Mouse (Mus musculus): ENCODE measurements around the gene Rapgef2. TPM values are rescaled to one million over a fixed set of nuclear protein-coding genes. Genes with fewer than 3 reads are reported as not detected.

The Rapgef2 gene
- polyA plus RNA-seq, 1 experiment from 2014 or later: 4.4 TPM

DNA sequence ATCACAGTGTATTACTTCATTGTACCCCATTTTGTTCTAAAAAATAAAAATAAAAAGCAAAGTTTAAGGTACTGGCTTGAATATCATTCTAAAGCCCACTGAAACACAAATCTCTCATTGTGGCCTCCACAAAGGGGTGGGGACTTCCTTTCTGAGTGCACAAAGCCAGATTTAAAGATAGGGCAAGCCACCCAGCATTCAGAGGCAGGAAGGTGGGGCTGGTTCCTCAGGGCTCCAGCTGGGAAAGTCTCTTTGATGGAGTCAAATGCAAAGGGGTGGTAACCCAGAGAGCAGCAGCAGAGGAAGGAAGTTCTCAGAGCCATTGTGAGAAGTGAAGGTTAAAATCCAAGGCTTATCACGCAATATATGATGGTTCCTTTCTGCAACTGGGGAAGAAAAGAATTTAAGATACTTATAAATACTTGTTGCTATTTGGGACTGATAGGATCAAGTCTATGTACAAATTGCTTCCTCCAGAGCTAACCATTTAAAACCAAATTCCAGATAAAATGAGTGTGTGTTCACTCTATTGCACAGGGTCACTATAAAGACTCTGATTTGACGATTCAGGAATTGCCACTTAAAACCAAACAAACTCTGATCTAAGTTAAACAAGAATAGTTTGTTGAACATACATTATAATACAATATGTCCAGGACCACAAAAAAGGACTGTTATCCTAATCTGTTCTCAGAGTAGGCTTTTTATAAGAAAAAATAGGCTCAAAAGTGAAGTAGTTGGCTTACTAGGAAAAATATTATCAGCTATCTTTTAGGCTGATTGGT is 246.5 kb downstream of the Rapgef2 start:
- H3K36me3 ChIP-seq (ENCODE audit: control insufficient read depth, insufficient read depth, low read length): no peaks in the 10 kb centered on the region
- H3K4me3 ChIP-seq (replicated peaks; ENCODE audit: low read length): no peak overlapping the region
- no peaks in the 10 kb centered on the region for H3K27me3 ChIP-seq (ENCODE audit: control insufficient read depth, insufficient read depth, low read length)
- H3K4me1 ChIP-seq (ENCODE audit: control insufficient read depth, insufficient read depth, low read length): no peaks in the 10 kb centered on the region
- H3K27ac ChIP-seq (ENCODE audit: low read length): no peak overlapping the region
- ATAC-seq (ENCODE audit: insufficient read depth, low FRiP score): peak; percentile 40; the same call in 1 of the 2 replicates
- no peak overlapping the region for H3K9ac ChIP-seq (ENCODE audit: low read length)
- WGBS: 37% methylated on average over 2 of the region's 2 CpGs
- no peak overlapping the region for H3K4me2 ChIP-seq (ENCODE audit: low read depth, low read length)
- no peaks in the 10 kb centered on the region for H3K9me3 ChIP-seq (replicated peaks; ENCODE audit: control insufficient read depth, low read length)

DNA sequence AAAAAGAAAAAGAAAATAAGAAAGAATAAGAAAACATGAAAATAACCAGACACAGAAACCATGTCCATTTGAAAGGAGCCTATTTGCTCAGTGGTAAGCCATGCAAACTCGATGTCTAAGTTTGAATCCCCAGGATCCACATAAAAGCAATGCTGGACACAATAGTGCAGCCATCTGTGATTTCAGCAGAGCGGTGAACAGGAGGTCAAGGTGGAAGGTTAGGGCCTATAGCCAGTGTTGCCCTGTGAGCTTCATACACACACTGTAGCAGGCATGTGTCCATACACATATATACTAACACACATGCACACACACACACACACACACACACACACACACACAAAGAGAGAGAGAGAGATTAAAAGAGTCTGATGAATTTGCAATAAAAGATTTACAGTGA is 247.3 kb downstream of the Rapgef2 start:
- H3K4me3 ChIP-seq (replicated peaks; ENCODE audit: low read length): no peak overlapping the region
- no peak for ATAC-seq (ENCODE audit: insufficient read depth, low FRiP score)
- no peak overlapping the region for H3K27ac ChIP-seq (ENCODE audit: low read length)
- no peaks in the 10 kb centered on the region for H3K4me1 ChIP-seq (ENCODE audit: control insufficient read depth, insufficient read depth, low read length)
- no peaks in the 10 kb centered on the region for H3K36me3 ChIP-seq (ENCODE audit: control insufficient read depth, insufficient read depth, low read length)
- WGBS: 85% methylated on average over 2 of the region's 2 CpGs
- no peak overlapping the region for H3K9ac ChIP-seq (ENCODE audit: low read length)
- H3K4me2 ChIP-seq (ENCODE audit: low read depth, low read length): no peak overlapping the region
- H3K27me3 ChIP-seq (ENCODE audit: control insufficient read depth, insufficient read depth, low read length): no peaks in the 10 kb centered on the region
- H3K9me3 ChIP-seq (replicated peaks; ENCODE audit: control insufficient read depth, low read length): no peaks in the 10 kb centered on the region

DNA sequence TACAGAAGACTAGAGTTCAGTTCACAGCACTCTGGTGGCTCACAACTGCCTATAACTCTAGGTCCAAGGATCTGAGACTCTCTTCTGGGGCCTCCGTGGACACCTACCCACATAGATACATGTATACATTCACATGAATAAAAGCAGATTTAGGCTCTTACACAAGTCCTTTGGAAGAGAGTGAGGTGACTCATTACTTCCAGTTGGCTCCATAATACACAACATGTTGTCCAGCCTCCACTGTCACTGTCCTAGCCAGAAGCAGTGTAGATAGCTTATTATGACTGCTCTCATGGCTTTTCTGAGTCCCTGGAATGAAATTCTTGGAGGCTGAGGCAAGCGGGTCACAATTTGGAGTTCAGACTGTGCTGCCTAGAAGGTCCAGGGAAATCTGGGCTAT is 251.9 kb downstream of the Rapgef2 start:
- H3K4me3 ChIP-seq (replicated peaks; ENCODE audit: low read length): no peak overlapping the region
- no peaks in the 10 kb centered on the region for H3K4me1 ChIP-seq (ENCODE audit: control insufficient read depth, insufficient read depth, low read length)
- H3K9me3 ChIP-seq (replicated peaks; ENCODE audit: control insufficient read depth, low read length): no peaks in the 10 kb centered on the region
- no peak overlapping the region for H3K4me2 ChIP-seq (ENCODE audit: low read depth, low read length)
- no peak for ATAC-seq (ENCODE audit: insufficient read depth, low FRiP score)
- WGBS: 89% methylated on average over 2 of the region's 2 CpGs
- no peak overlapping the region for H3K27ac ChIP-seq (ENCODE audit: low read length)
- H3K9ac ChIP-seq (ENCODE audit: low read length): no peak overlapping the region
- H3K36me3 ChIP-seq (ENCODE audit: control insufficient read depth, insufficient read depth, low read length): no peaks in the 10 kb centered on the region
- H3K27me3 ChIP-seq (ENCODE audit: control insufficient read depth, insufficient read depth, low read length): no peaks in the 10 kb centered on the region

- Histone ChIP-seq H3K36me3 (ENCODE audit: control insufficient read depth, insufficient read depth, low read length) (no peaks in the 10 kb centered on the region), H3K9me3 (replicated peaks; ENCODE audit: control insufficient read depth, low read length) (no peaks in the 10 kb centered on the region), H3K27me3 (ENCODE audit: control insufficient read depth, insufficient read depth, low read length) (no peaks in the 10 kb centered on the region), H3K4me3 (replicated peaks; ENCODE audit: low read length) (no peak overlapping the region), H3K9ac (ENCODE audit: low read length) (no peak overlapping the region), H3K4me2 (ENCODE audit: low read depth, low read length) (no peak overlapping the region), H3K4me1 (ENCODE audit: control insufficient read depth, insufficient read depth, low read length) (no peaks in the 10 kb centered on the region), H3K27ac (ENCODE audit: low read length) (no peak overlapping the region)
- no peak for ATAC-seq (ENCODE audit: insufficient read depth, low FRiP score)
- 71% methylated on average over 4 of the region's 4 CpGs for WGBS
Observed at GRCm38 (mm10) chr3:79030855-79031254, 255.5 kb downstream of the Rapgef2 start.

DNA sequence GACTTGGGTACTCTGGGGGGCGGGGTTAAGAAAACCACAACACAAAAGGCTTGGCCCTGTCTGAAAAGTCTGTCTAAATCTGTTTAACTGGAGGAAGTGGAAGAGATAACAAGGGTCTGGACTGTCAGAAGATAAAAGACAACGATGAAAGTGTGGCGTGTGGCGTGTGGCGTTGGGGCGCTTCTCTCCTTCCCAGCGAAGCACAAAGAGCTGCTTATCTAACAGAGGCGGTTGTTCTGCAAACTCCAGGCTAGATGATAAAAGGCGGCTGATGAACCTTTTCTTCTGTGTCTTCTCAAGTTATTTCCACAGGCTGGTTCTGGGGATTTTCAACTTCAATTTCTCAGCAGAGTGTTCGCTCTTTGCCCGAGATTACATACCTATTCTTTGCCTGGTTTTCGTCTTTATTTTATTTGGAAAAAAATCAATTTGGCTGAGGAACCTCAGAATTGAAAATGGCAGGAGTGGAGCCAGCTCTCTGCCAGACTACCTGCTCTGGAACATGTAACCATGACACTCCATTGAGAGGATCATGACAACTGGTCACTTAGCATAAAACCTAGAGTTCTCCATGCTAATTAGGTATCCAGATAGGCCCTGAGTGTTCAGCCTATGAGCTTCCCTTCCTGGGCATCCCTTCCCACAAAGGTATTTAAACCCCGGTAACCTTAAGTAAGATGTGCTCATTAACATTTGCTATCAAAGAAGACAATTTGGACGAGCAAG is 258.0 kb downstream of the Rapgef2 start:
- H3K4me3 ChIP-seq (replicated peaks; ENCODE audit: low read length): no peak overlapping the region
- no peaks in the 10 kb centered on the region for H3K36me3 ChIP-seq (ENCODE audit: control insufficient read depth, insufficient read depth, low read length)
- H3K27me3 ChIP-seq (ENCODE audit: control insufficient read depth, insufficient read depth, low read length): no peaks in the 10 kb centered on the region
- 46% methylated on average over 14 of the region's 14 CpGs for WGBS
- no peaks in the 10 kb centered on the region for H3K9me3 ChIP-seq (replicated peaks; ENCODE audit: control insufficient read depth, low read length)
- no peak overlapping the region for H3K4me2 ChIP-seq (ENCODE audit: low read depth, low read length)
- no peak for ATAC-seq (ENCODE audit: insufficient read depth, low FRiP score)
- no peak overlapping the region for H3K9ac ChIP-seq (ENCODE audit: low read length)
- H3K27ac ChIP-seq (ENCODE audit: low read length): no peak overlapping the region
- H3K4me1 ChIP-seq (ENCODE audit: control insufficient read depth, insufficient read depth, low read length): no peaks in the 10 kb centered on the region

GRCm38 (mm10) chr3:79025983-79026382 is 260.3 kb downstream of the Rapgef2 start:
- H3K27me3 ChIP-seq (ENCODE audit: control insufficient read depth, insufficient read depth, low read length): no peaks in the 10 kb centered on the region
- no peaks in the 10 kb centered on the region for H3K36me3 ChIP-seq (ENCODE audit: control insufficient read depth, insufficient read depth, low read length)
- H3K4me3 ChIP-seq (replicated peaks; ENCODE audit: low read length): no peak overlapping the region
- 68% methylated on average over 3 of the region's 3 CpGs for WGBS
- no peak overlapping the region for H3K27ac ChIP-seq (ENCODE audit: low read length)
- no peaks in the 10 kb centered on the region for H3K9me3 ChIP-seq (replicated peaks; ENCODE audit: control insufficient read depth, low read length)
- no peak for ATAC-seq (ENCODE audit: insufficient read depth, low FRiP score)
- no peak overlapping the region for H3K9ac ChIP-seq (ENCODE audit: low read length)
- H3K4me2 ChIP-seq (ENCODE audit: low read depth, low read length): no peak overlapping the region
- H3K4me1 ChIP-seq (ENCODE audit: control insufficient read depth, insufficient read depth, low read length): no peaks in the 10 kb centered on the region

GRCm38 (mm10) chr3:79023735-79024328 is 262.5 kb downstream of the Rapgef2 start:
- Histone ChIP-seq H3K36me3 (ENCODE audit: control insufficient read depth, insufficient read depth, low read length) (no peaks in the 10 kb centered on the region), H3K9ac (ENCODE audit: low read length) (no peak overlapping the region), H3K9me3 (replicated peaks; ENCODE audit: control insufficient read depth, low read length) (no peaks in the 10 kb centered on the region), H3K4me2 (ENCODE audit: low read depth, low read length) (no peak overlapping the region), H3K27ac (ENCODE audit: low read length) (no peak overlapping the region), H3K27me3 (ENCODE audit: control insufficient read depth, insufficient read depth, low read length) (no peaks in the 10 kb centered on the region), H3K4me3 (replicated peaks; ENCODE audit: low read length) (no peak overlapping the region), H3K4me1 (ENCODE audit: control insufficient read depth, insufficient read depth, low read length) (no peaks in the 10 kb centered on the region)
- 77% methylated on average over 6 of the region's 6 CpGs for WGBS
- ATAC-seq (ENCODE audit: insufficient read depth, low FRiP score): no peak

DNA sequence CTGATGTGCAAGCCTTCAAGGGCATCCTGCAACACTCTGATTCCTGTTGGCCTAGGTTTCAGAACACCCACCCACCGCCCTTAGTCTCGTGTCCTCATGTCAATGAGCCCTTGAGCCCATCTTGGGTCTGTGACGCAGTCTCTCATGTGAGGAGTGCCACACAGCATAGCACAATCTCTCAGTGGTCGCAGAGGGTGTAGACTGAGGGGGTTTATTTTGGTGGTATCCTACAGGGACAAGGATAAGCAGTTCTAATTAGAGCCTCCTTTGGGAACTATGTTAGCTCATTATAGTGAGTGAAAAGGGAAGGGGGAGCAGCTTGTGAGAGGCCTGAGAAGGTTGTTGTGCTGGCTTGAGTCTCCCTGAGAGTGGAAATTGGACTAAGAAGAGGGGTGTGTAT is 263.6 kb downstream of the Rapgef2 start:
- H3K9ac ChIP-seq (ENCODE audit: low read length): no peak overlapping the region
- no peak overlapping the region for H3K4me2 ChIP-seq (ENCODE audit: low read depth, low read length)
- no peak overlapping the region for H3K4me3 ChIP-seq (replicated peaks; ENCODE audit: low read length)
- H3K4me1 ChIP-seq (ENCODE audit: control insufficient read depth, insufficient read depth, low read length): no peaks in the 10 kb centered on the region
- H3K27me3 ChIP-seq (ENCODE audit: control insufficient read depth, insufficient read depth, low read length): no peaks in the 10 kb centered on the region
- H3K36me3 ChIP-seq (ENCODE audit: control insufficient read depth, insufficient read depth, low read length): no peaks in the 10 kb centered on the region
- no peak overlapping the region for H3K27ac ChIP-seq (ENCODE audit: low read length)
- no peak for ATAC-seq (ENCODE audit: insufficient read depth, low FRiP score)
- WGBS: 91% methylated on average over 4 of the region's 4 CpGs
- H3K9me3 ChIP-seq (replicated peaks; ENCODE audit: control insufficient read depth, low read length): no peaks in the 10 kb centered on the region

DNA sequence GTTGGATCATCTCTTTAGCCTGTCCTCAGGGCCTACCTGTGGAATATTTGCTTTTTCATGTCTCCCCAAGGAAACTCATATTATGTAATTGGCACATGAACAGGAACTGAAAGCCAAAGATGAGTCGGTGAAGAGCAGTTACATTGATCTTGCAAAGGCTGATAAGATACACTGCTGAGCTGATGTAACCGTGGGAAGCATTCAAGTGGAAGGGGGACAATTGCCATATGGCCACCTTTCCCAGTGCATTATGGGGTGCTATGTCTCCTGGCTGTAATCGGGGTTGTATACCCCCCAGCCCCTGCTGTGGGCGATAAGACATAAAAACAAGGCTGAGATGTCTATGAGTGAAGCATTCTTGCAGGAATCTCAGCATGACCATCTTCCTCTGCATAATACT is 268.9 kb downstream of the Rapgef2 start:
- H3K4me1 ChIP-seq (ENCODE audit: control insufficient read depth, insufficient read depth, low read length): no peaks in the 10 kb centered on the region
- no peak overlapping the region for H3K9ac ChIP-seq (ENCODE audit: low read length)
- no peak overlapping the region for H3K4me2 ChIP-seq (ENCODE audit: low read depth, low read length)
- no peak overlapping the region for H3K27ac ChIP-seq (ENCODE audit: low read length)
- no peak for ATAC-seq (ENCODE audit: insufficient read depth, low FRiP score)
- no peaks in the 10 kb centered on the region for H3K27me3 ChIP-seq (ENCODE audit: control insufficient read depth, insufficient read depth, low read length)
- no peaks in the 10 kb centered on the region for H3K36me3 ChIP-seq (ENCODE audit: control insufficient read depth, insufficient read depth, low read length)
- 86% methylated on average over 4 of the region's 4 CpGs for WGBS
- no peak overlapping the region for H3K4me3 ChIP-seq (replicated peaks; ENCODE audit: low read length)
- H3K9me3 ChIP-seq (replicated peaks; ENCODE audit: control insufficient read depth, low read length): no peaks in the 10 kb centered on the region
